Mouse (Mus musculus) adrenal gland, adult 18-20 months (tissue): ENCODE measurements around the gene Setd5. TPM values are rescaled to one million over a fixed set of nuclear protein-coding genes. Genes with fewer than 3 reads are reported as not detected.
A peak's percentile ranks its signal among the peaks of the same experiment; 100 is the strongest.

Source experiments
- DNase-seq, 2 experiments: peaks; one replicate each; pipeline ENCODE4 v3.0.0; 2021 to 2022; ENCODE audit warnings: low spot score in 2 of 2
- total RNA-seq, 2 experiments: library from RNA; stranded (reverse); gene quantifications; 1 replicate in 1 of 2; 2 replicates in 1 of 2; pipeline ENCODE4 v1.2.3; 2021

The Setd5 gene
- total RNA-seq, 2 experiments from 2014 or later: 72.2 to 86.2 TPM

- no peak for DNase-seq
Measured at GRCm38 (mm10) chr6:113109956-113110355, 32.8 kb downstream of the Setd5 start.

- no peak for DNase-seq
Measured at GRCm38 (mm10) chr6:113120806-113121205, 43.6 kb downstream of the Setd5 start.

- DNase-seq: no peak
Measured at GRCm38 (mm10) chr6:113133360-113133759, 56.2 kb downstream of the Setd5 start.

GRCm38 (mm10) chr6:113141389-113142094, 64.4 kb downstream of the Setd5 start:
- DNase-seq: no peak

GRCm38 (mm10) chr6:113144764-113145163, 67.6 kb downstream of the Setd5 start:
- DNase-seq: no peak

- DNase-seq: no peak
Measured at GRCm38 (mm10) chr6:113145249-113145648, 68.1 kb downstream of the Setd5 start.

- no peak for DNase-seq
Measured at GRCm38 (mm10) chr6:113154071-113154470, 76.9 kb downstream of the Setd5 start.

GRCm38 (mm10) chr6:113154886-113155285, 77.7 kb downstream of the Setd5 start:
- DNase-seq: no peak

GRCm38 (mm10) chr6:113156064-113156463, 78.9 kb downstream of the Setd5 start:
- DNase-seq: no peak

GRCm38 (mm10) chr6:113160106-113160505, 82.9 kb downstream of the Setd5 start:
- no peak for DNase-seq

- DNase-seq: no peak
Measured at GRCm38 (mm10) chr6:113161982-113162381, 84.8 kb downstream of the Setd5 start.

GRCm38 (mm10) chr6:113163513-113163912, 86.3 kb downstream of the Setd5 start:
- no peak for DNase-seq

- peak; percentile 69 to 80 for DNase-seq
Measured at GRCm38 (mm10) chr6:113166661-113167251, 89.6 kb downstream of the Setd5 start.

- no peak for DNase-seq
Measured at GRCm38 (mm10) chr6:113168316-113168975, 91.3 kb downstream of the Setd5 start.

GRCm38 (mm10) chr6:113169852-113170251, 92.7 kb downstream of the Setd5 start:
- no peak for DNase-seq

GRCm38 (mm10) chr6:113170651-113171050, 93.5 kb downstream of the Setd5 start:
- DNase-seq: no peak

GRCm38 (mm10) chr6:113172011-113172410, 94.8 kb downstream of the Setd5 start:
- no peak for DNase-seq

GRCm38 (mm10) chr6:113172568-113172967, 95.4 kb downstream of the Setd5 start:
- DNase-seq: peak; percentile 53 to 68

- no peak for DNase-seq
Measured at GRCm38 (mm10) chr6:113175469-113175868, 98.3 kb downstream of the Setd5 start.

GRCm38 (mm10) chr6:113176613-113177012, 99.4 kb downstream of the Setd5 start:
- no peak for DNase-seq

GRCm38 (mm10) chr6:113178286-113179194, 101.4 kb downstream of the Setd5 start:
- DNase-seq: no peak
